Mouse (Mus musculus) thymus, adult 2 months (tissue): ENCODE measurements at regions not wholly inside any gene's neighbourhood (a gene's known extent, or its start where the extent isn't known, plus 50 kb on each side); places are given as distances from the start of the nearest gene placed in this dataset.

Experiments used
- CTCF ChIP-seq: fragments of 200-500 bp; IDR thresholded peaks from 2 replicates; pipeline ENCODE4 v1.5.1; 2012; ENCODE audit warnings: mild to moderate bottlenecking, control low read depth, low read length, moderate library complexity, borderline replicate concordance; ENCODE audit not compliant: control insufficient read depth, poor library complexity, insufficient read depth; ENCODE audit errors: extremely low read depth
- POLR2A ChIP-seq: fragments of 200-500 bp; IDR thresholded peaks from 2 replicates; pipeline ENCODE4 v1.6.1; 2012; ENCODE audit warnings: mild to moderate bottlenecking, low read length, control low read depth, moderate library complexity; ENCODE audit not compliant: control insufficient read depth, poor library complexity, insufficient read depth; ENCODE audit errors: extremely low read depth

- TF ChIP-seq CTCF, result no peak
- TF ChIP-seq POLR2A, result no peak
Measured at GRCm38 (mm10) chr17:84031833-84032232, 155.9 kb downstream of the Zfp36l2 start.
